ENCODE assay signal across 20 mouse cellular contexts in the genomic region with DNA sequence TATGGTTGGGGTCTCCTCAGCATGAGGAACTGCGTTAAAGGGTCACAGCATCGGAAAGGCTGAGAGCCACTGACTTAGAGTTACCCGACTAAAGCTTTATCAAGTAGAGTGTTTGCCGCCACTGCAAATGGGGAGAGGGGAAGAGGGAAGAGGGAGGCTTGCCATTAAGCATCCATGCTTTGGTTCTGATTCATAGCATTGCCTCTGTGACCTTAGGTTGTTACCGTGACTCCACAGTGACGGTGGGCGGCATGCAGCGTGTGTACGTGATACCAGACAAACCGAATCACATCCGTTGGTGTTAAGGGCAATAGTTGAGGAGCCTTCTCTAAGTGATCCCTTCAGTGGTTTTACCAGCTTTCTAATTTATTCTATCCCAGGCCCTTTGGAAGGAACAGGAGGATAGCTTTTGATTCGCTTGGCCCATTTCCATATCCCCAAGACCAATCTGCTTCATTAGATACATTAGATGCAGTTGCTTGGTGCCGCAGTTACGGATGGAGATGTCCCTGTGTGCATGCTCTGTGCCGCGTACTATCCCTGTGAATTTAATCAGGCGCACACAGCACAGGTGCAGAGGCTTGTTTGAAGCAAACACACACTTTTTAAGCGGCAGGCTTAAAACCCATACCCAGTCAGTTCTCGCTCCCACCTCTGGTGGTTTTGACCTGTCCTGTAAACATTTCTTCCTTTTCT. TPM values are rescaled to one million over a fixed set of nuclear protein-coding genes. Genes with fewer than 3 reads are reported as not detected.
DNase-seq lines count a peak whose midpoint lies in the region; ATAC-seq and TF ChIP-seq lines count a peak whose summit lies in the region.
"Had no signal": no experiment of that assay in that cellular context is flagged by ENCODE, and none has a peak within 500 bp of the region (broad histone marks: within the 10 kb centered on the region; RNA-seq: fewer than 3 reads in every experiment).

No protein-coding gene starts in this region.

- no peaks in the 10 kb centered on the region for H3K9me3 ChIP-seq in midbrain, embryonic 13.5 days
- H3K9me3 ChIP-seq in midbrain, embryonic 16.5 days (replicated peaks; ENCODE audit: control insufficient read depth, low read length, poor library complexity, severe bottlenecking), result no peaks in the 10 kb centered on the region
- H3K9me3 ChIP-seq: embryonic facial prominence, embryonic 12.5 days; forebrain, embryonic 15.5 days; heart, embryonic 10.5 days had no signal

- H3K9ac ChIP-seq in midbrain, embryonic 13.5 days (replicated peaks), result no peak overlapping the region
- H3K9ac ChIP-seq in midbrain, embryonic 16.5 days (ENCODE audit: low read depth, low read length), result no peak overlapping the region
- H3K9ac ChIP-seq: embryonic facial prominence, embryonic 12.5 days; forebrain, embryonic 15.5 days had no signal

- ATAC-seq in cerebellum, adult (ENCODE audit: insufficient number of reproducible peaks, low FRiP score, low TSS enrichment), result peak; percentile 59; the same call in 1 of the 2 replicates
- ATAC-seq in midbrain, embryonic 13.5 days, result 0 out of 2 replicates have a peak, but pooled peaks have one; percentile 48
- no peak for ATAC-seq in midbrain, embryonic 16.5 days
- ATAC-seq: CD4-positive, CD25-positive, alpha-beta regulatory T cell, adult 4 months; forebrain, embryonic 15.5 days; intestine, postnatal 0 days had no signal

- no peak overlapping the region for H3K4me2 ChIP-seq in midbrain, embryonic 13.5 days (replicated peaks)
- H3K4me2 ChIP-seq in midbrain, embryonic 16.5 days (ENCODE audit: low read length), result no peak overlapping the region
- H3K4me2 ChIP-seq: embryonic facial prominence, embryonic 12.5 days; forebrain, embryonic 15.5 days had no signal

- peaks cover 4% of the 10 kb centered on the region; the same call in 1 of the 2 replicates for H3K36me3 ChIP-seq in midbrain, embryonic 13.5 days
- H3K36me3 ChIP-seq in midbrain, embryonic 16.5 days (ENCODE audit: control insufficient read depth, insufficient read depth, low read length), result 0 out of 2 replicates have a peak, but pooled peaks cover 4% of the 10 kb centered on the region
- H3K36me3 ChIP-seq: embryonic facial prominence, embryonic 12.5 days; forebrain, embryonic 15.5 days; G1E; heart, embryonic 10.5 days had no signal

- 91% methylated on average over 19 of the region's 19 CpGs for WGBS in midbrain, embryonic 13.5 days
- WGBS in midbrain, embryonic 16.5 days, result 82% methylated on average over 19 of the region's 19 CpGs

- DNase-seq in cerebellum, adult 8-10 months, result no peak
- peak; percentile 64 for DNase-seq in heart, adult 11 months
- no peak for DNase-seq in heart, postnatal 36 days
- DNase-seq in layer of hippocampus, adult 2 months (ENCODE audit: low spot score in 2 of 2), result no peak
- DNase-seq in layer of hippocampus, postnatal 14 days (ENCODE audit: low spot score in 2 of 2), result no peak
- DNase-seq: adrenal gland, adult 8-10 months; adrenal gland, postnatal 36 days; B cell, adult 2 months; gastrocnemius, postnatal 36 days; heart, adult 18-20 months; heart, postnatal 10 days had no signal

- peak overlapping the region; percentile 29; the same call in 1 of the 2 replicates for H3K27ac ChIP-seq in layer of hippocampus, adult 2 months
- no peak overlapping the region for H3K27ac ChIP-seq in midbrain, embryonic 13.5 days
- H3K27ac ChIP-seq in midbrain, embryonic 16.5 days (ENCODE audit: low read length), result no peak overlapping the region
- H3K27ac ChIP-seq: embryonic facial prominence, embryonic 12.5 days; forebrain, embryonic 15.5 days; heart, embryonic 10.5 days had no signal

- no peak overlapping the region for H3K4me3 ChIP-seq in layer of hippocampus, adult 2 months
- no peak overlapping the region for H3K4me3 ChIP-seq in midbrain, embryonic 13.5 days (replicated peaks)
- H3K4me3 ChIP-seq in midbrain, embryonic 16.5 days (ENCODE audit: low read depth, low read length), result no peak overlapping the region
- H3K4me3 ChIP-seq: embryonic facial prominence, embryonic 12.5 days; forebrain, embryonic 15.5 days; heart, embryonic 10.5 days had no signal

- TF ChIP-seq CTCF in layer of hippocampus, adult 2 months (conservative IDR thresholded peaks at IDR 0.05), result no peak

- H3K27me3 ChIP-seq in midbrain, embryonic 13.5 days, result peaks cover 4% of the 10 kb centered on the region; the same call in 1 of the 2 replicates
- H3K27me3 ChIP-seq in midbrain, embryonic 16.5 days (ENCODE audit: control insufficient read depth, insufficient read depth, low read depth, low read length), result no peaks in the 10 kb centered on the region
- H3K27me3 ChIP-seq: forebrain, embryonic 15.5 days had no signal

- no peaks in the 10 kb centered on the region for H3K4me1 ChIP-seq in midbrain, embryonic 13.5 days (replicated peaks)
- peaks cover 5% of the 10 kb centered on the region for H3K4me1 ChIP-seq in midbrain, embryonic 16.5 days (ENCODE audit: control insufficient read depth, insufficient read depth, low read length)
- H3K4me1 ChIP-seq: forebrain, embryonic 15.5 days; heart, embryonic 10.5 days had no signal

- intact Hi-C loops in heart, postnatal 36 days (cut with DNase I), result no loop called here

RNA-seq across cellular contexts. Expression of a gene that starts 7.4 kb away (rescaled TPM):
- 1 to 10 TPM; 6.7 to 7.8 TPM for total RNA-seq in heart, postnatal 36 days (2021)
- 10 to 100 TPM; 74.8 to 75.3 TPM for total RNA-seq in layer of hippocampus, adult 2 months (2021)
- total RNA-seq in layer of hippocampus, postnatal 14 days (2021), result 10 to 100 TPM; 73.7 to 78.3 TPM
- 12.6 and 14.8 TPM in 2 replicates for polyA plus RNA-seq in midbrain, embryonic 13.5 days (2015; fragmentation: Nextera tagmentation; extraction: Ambion mirVana)
- 23.7 and 25.2 TPM in 2 replicates for polyA plus RNA-seq in midbrain, embryonic 16.5 days (2015; fragmentation: Nextera tagmentation; extraction: Ambion mirVana)
- polyA plus RNA-seq: G1E had no signal

Comparison
In these comparisons a context has a peak if more than half of its experiments do, and no peak if none do; other contexts are left out.
1. RNA of a gene that starts 7.4 kb away (total RNA-seq): 73.7 to 78.3 TPM in layer of hippocampus, postnatal 14 days and 74.8 to 75.3 TPM in layer of hippocampus, adult 2 months; 6.7 to 7.8 TPM in heart, postnatal 36 days; every median in the first group is over 4 times any median in the second.